Mouse (Mus musculus) c-Kit-positive CD71-positive TER-119-positive erythroid progenitor cells, embryonic 14.5 days (primary cell): ENCODE data around the gene Odf2.

ENCODE experiments used
- DNase-seq: peaks from one replicate; pipeline ENCODE4 v3.0.0-alpha.2; 2013; ENCODE audit warnings: low spot score

Gene Odf2

DNA sequence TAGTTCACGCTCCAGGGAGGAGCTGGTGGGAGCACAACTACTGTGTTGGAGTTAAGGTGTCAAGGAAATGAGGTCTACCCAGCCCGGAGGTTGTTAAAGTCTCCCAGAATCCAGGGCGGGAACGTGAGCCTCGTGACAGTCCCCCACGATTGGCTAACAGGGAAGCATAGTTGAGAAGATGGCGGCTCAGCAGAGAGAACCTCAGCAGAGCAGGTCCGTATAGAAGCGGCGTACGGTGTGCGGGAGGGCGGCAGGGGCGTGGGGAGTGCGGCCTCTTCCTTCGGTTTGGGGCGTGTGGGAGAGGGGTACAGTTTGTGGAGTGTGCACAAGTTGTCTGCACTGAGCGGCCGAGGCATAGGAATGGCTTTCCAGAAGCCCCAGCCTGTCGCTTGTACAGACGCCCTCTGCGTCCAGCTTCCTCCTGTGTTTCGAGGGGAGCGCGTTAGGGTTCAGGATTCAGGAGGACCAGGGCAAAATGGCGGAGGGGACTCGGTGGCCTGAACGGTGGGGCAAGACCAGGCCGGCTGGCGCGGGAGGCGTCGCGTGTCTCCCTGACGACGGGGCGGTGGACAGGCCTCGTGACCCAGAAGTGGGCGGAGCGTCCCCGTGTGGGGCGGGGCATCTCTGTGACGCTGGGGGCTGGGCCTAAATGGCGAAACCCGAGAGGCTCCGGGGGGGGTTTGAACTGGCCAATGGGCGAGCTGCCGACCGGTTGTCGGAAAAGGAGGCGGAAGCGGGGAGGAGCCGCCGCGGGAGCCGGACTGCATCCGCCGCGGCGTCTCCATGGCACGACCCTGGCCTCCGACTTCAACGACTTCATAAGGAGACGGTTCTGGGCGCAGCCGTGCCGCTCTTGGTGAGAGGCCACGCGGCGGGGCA, at the start of gene Odf2:
Gene Odf2 (plus strand): TSS at position 156 of the 879 bp plus-strand sequence.
- peak; percentile 99 for DNase-seq

DNA sequence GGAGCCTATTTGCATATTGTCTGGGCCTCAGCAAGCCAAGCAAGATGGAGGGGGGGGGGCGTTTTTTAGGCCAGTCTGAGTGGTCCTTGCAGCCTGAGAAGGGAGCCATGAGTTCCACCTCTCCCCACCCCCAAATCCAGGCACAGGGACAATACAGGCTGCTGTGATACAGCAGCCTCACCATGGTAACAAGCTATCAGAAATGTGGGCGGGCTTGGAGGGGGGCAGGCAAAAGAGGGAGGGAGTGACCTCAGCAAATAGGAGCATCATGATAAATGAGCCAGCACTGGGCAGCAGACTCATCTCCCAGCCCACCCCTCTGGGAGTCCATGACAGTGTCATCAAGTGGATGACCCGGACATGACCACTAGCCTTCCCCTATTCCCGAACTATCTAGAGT, 49.6 kb upstream of the Odf2 start:
- DNase-seq, result no peak

DNA sequence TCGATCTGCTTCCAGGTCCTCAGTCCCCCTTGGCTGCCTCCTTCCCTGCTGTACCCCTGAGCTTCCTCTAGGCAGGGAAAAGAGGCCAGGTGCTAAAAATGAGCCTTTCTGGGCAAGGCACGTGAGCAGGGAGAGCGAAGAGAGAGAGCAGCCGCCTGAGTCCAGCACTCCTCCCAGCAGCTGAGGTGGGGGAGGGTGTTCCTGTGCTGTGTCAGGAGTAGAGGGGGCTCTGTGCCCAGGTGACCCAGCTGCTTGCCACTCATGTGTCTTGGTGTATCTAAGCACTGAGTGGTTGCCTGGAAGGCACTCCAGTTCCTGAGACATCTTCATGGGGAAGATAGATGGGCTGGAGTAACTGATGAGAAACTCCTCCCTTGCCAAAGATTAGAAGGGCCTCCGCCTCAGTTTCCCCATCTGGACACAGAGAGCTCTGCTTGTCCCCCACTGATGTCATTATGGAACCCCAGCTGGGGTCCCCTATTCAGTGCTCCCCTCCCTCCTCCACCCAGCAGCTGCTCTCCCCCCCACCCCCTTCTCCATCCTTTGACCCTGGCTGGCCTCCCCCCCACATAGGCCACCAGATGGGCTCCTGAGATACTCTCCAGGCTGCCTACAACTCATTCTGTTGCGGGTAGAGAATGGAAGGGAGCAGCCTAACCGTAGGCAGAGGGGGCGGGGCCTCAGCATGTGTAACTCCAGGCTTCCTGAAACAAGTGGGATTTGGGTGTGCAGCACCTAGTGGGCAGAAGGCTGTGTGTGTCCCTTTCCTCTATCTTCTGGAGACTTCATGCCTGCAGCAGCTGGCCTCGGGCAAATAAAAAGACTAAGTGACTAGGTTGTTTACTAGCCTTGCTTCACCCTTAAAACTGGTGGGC, 45.6 kb upstream of the Odf2 start:
- no peak for DNase-seq

DNA sequence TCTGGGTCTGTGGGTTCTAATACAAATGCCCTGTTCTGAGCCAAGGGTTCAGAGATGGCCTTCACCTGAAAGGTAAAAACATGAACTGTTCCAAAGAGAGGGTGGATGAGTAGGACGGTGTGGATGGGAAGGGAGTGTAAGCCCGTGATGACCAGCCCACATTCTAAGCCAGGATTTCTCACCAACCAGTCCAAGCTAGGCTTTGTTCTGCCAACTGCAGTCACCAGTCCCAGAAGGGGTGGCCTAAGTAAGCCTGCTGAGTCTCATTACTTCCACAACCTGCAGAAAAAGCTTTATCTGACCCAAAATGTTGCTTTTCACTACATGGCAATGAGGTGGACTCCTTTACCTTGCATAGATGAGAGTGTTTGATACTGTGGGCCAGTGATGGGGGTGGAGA, 44.9 kb upstream of the Odf2 start:
- no peak for DNase-seq

DNA sequence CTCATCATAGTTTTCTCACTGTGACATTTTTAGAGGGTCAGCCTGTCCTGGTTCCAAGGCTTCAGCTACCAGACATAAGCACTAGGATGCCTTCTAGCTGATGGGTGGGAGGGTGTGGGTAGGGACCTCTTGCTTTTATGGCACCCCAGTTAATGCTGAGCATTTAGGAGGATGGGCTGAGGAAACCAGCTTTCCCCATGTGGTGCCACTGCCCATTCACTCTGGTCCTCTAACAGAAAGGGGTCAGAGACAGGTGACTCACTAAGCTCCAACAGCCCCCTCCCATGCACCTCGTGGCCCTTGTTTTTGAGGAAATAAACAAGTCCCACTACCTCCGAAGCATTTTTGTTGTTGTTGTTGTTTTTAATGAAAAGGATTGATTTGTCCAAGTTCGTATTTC, 44.4 kb upstream of the Odf2 start:
- DNase-seq, result no peak

DNA sequence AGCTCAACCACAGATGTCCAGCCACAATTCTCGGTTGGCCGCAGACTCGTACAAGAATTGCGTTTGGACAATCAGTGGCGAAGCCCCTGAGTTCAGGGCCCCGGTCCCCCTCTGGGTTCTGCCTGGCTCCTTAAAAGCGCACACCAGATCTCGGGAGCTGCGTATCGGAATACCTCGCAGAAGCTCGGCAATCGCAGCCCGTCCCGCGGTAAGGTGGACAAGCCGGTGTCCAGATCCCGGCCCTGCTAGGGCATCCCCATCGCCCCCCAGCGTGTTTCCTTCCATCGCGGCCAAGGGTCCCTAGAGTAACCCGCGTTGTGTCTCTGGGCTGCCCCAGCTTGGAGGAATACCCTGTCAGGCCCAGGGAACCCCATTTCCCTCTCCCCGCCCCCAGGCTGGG, 43.4 kb upstream of the Odf2 start:
- no peak for DNase-seq

DNA sequence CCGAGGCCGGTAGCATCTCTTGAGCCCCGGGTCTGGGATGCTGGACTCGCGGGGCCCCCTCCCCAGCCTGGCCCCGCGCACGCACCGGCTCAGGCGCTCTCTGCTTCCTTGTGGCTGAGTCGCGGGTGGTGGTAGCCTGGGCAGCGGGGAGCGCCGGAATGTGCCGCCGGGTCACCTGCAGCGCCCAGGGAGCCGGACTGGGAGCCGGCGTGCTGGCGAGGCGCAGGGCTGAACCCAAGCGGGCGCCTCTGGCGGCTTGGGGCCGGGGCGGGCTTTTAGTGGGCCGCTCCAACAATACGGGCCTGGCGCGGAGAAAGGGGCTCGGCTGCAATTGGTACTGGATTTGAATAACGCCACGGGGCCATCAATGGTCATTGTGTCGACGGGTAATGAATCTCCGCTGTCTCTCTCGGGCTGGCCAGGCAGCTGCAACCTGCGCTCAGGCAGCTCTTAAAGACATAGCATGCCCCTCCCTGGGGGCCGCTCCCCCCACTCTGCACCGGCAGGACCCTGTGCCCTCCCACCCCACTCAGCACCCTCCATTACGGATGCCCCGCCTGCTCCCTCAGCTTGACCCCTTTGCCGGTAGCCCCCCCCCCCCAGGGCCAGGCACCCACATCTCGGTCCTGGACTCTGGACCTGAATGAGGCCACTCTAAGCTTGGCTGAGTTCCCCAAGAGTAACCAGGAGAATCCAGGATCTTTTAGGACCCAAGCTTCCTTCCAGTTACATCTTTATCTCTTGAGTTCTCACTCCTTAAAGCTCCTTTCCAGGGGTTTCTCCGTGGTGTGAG, 42.8 kb upstream of the Odf2 start:
- DNase-seq, result no peak

DNA sequence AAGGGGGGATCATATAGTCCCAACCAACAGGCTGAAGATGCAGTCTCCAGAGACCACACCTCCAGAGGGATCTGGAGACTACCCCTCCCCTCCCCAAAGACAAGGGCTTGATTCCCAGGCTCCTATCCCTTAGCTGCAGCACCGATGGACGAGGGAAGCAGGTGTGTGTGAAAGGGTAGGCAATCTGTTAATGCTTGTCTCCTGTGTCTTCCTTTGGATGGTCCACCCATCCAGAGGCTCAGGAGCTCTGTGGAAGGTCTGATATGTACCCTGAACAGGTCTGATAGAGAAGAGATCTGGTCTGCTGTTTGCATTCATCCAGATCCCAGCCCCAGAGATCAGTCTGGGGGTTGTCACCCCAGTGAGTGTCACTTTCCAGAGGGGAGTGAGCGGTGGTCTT, 42.1 kb upstream of the Odf2 start:
- no peak for DNase-seq

DNA sequence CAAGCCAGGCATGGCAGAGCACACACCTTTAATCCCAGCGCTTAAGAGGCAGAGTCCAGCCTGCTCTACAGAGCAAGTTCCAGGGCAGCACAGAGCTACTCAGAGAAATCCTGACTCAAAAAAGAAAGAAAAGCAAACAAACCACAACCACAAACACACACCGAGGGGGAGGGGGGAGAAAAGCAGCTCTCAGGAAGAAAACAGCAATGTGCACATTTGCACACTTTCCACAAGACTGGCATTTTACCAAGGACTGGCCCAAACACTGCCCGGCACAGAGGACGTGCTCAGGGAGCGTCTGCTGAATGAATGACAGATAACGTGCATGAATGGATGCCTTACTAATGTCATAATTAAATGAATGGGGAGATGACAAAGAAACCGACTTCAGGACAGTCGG, 40.0 kb upstream of the Odf2 start:
- no peak for DNase-seq

DNA sequence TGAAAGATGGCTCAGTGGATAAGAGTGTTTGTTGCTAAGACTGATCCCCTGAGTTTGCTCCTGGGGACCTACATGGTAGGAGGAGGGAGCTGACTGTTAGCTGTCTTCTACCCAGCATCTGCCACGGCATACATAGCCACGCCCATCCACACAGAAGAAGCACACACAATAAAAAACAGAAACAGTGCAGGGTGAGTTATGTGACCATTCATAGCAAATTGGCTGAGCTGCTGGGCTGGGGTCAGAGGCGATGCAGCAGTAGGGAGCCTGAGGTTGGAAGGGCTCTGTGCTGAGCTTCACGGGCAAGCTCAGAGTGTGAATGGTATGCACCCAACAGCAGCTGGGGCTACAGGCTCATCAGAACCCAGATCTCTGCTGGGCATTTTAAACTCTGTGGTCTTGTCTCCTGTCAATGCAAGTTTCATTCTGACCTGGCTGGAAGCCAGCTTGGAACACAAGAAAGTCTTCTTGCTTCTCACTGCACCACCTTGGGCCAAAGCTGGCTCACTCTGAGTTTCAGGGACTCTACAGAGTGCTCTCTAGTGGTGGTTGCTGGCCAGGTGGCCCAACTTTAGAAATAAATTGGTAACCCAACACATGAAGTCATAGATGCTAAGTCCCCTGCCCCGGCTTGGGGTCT, 39.1 kb upstream of the Odf2 start:
- no peak for DNase-seq

DNA sequence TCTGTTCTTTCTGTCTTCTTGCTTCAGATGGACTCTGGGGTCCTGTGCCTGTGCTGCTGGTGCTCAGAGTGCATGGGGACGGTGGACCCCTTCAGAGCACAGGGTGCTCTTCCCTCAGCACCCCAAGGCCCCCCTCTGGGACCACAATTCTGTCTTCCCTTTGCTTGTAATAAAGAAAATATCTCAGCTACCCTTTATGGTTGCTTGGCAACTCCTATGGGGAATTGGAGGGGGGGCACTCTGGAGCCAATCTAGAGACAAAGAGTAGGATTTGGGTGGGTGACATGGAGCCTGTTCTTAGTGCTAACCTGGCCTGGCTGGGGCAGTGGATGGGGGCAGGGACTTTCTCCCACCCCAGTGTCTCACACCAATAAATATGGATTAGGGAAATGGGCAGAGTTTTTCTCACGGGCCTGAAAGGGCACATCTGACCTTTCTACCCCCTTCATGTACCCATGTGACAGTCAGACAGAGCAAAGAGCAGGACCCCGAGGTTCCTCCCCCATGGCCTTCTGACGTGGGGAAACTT, 36.0 kb upstream of the Odf2 start:
- no peak for DNase-seq

DNA sequence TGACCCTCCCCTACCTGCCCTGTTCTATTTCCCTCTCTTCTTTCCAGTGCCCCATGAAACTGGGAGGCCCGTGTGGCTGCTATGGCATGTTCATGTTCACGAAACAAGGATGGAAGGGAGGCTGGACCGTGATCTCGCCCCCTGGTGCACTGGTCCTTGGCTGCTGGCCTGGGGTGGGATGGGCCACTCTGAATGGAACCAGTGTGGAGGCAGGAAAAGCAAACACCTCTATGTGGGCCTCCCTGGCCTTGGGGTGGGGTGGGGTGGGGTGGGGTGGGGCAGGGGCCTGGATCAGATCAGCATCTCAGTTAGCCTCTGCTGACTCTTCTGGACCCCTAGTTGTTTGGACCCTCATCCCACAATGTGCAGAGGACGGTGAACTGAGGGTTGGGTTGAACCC, 35.3 kb upstream of the Odf2 start:
- no peak for DNase-seq

DNA sequence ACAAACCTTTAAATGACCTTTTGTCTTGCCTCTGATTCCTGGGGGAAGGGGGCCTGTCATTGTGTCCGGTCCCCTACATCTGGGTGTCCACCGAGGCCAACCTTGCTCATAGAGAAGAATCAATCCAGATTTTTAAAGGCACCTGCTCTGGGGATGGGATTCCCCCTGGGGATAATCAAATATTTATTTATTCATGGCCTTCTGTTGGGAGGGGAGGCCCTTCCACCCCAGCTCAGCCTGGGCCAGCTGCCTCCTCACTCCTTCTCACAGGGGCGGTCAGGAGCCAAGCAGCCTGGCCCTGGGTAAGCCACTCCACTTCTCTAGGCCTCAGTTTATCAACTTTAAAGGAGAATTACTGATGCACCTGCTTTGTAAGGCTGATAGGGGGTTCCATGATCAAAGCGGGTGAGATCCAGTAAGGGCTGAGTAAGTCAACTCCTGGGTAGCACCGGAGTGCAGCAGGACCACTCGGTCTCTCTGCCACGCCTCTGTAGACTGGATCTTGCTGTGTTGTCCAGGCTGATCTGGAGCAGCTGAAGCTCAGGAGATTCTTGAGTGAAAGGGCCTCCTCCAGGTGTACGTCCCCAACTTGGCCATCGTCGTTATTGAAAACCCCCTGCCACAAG, 33.3 kb upstream of the Odf2 start:
- no peak for DNase-seq

DNA sequence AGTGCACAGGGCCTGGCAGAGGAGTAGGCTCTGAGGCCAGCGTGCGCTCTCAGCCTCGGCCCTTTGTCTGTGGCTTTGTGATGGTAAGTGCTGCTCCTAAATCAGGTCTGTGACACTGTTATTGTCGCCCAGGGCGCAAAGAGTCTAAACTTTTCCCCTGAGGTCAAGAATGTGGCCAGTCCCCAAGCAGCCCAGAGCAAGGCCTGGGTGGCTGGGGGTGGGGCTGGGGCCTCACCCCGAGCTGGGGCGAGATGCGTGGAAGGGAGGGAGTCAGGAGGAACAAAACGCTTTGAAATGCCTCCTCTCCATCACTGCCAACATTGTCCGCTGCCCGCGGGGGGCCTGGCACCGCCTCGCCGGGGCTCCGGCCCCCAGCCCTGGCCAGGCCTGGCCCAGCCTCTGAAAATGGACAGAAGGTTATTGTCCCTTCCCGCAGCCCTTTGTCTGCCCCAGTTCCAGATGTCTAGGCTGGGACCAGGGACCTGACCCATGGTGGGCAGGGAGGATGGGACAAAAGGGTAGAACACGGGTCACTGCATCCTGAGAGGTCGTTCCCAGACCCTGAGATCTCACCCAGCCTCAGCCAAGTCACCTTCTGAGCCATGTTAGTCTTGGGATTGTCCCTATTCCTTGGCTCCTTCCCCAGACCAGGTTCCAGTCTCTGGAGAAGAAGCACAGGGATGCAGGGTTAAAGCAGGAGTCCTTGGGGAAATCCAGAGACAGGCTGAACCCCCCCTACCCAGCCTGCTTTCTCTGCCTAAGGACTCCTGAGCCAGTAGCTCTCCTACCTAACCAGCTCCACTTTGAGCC, 32.4 kb upstream of the Odf2 start:
- DNase-seq, result no peak

DNA sequence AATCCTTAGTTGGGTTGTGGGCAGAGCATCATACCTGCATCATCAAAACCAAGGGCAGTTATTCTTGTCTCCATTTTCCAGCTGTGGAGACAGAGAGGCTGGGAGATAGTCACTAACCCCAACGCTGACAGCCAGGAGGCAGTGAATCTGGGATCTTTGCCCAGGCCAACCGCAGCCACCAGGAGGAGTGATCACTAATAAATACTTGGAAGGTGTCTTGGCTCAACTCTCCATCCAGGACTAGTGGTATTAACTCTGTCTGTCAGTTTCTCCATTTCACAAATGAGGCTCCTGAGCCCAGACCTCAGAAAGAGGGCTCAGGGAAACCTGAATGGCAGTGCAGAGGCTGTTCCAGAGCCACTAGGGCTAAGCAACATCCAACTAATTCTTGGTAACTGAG, 31.7 kb upstream of the Odf2 start:
- DNase-seq, result no peak

DNA sequence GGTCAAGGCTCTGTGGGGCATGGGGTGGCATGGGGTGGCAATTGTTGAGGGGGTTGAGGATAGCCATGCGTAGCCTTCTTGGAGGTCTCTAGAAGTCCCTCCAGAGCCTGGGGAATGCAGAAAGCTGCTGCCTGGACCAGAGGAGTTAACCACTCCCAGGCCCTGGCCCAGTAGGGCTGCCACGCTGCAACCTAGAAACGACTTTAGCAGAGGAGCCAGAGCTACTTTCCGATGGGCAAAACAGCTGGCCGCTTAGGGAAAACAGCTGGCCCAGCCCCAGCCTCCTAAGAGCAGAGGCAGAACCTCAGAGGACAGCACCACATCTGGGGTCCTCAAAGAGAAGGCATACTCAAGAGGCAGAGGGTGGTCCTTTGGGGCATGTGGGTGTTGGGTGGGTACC, 31.1 kb upstream of the Odf2 start:
- no peak for DNase-seq

DNA sequence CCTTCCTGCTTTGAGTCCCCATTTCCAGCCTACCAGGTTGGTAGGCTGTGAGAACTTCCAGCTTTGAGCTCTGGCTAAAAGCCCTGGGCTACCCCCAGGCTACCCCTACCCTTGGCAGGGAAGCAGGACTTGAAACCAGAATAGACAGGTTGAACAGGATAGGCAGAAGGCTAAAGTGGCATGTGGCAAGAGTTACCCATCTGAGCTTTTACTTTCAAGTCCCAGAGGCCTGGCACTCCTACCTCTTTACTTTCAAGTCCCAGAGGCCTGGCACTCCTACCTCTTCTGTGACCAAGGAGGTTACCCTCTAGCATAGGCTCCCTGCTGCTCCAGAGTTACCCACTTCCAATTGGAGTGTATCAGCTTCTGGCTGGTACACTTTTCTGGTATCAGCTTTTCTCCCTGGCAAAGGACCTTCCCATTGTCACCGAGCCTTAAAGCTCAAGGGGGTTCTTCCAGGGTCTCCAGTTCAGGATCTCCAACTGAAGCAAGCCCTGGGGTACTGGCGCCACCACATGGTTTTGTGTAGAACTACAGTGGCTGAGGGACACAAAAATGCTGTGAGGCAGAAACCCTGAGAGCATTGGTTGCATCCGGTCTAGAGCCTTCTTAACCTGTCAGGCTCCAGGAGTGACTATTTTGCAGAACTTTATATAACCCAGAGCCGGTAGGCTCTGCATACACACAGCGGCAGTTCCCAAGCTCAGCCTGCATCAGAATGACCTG, 30.1 kb upstream of the Odf2 start:
- DNase-seq, result peak; percentile 21

DNA sequence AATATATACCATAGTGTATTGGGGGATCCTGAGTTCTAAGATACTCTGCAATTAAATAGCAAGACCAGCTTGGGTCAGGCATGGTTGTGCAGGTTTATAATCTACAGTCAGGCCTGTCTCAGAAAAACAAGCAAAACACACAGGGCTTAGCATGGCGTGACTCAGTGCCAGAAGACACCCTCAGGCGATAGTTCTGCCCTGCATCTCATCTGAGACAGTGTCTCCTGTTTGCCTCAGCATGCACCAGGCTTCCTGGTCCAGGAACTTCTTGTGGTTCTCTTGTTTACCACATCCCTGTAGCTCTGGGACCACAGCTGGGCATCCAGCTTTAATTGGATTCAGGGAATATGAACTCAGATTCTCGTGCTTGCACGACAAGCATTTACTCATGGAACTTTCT, 23.9 kb upstream of the Odf2 start:
- DNase-seq, result no peak

DNA sequence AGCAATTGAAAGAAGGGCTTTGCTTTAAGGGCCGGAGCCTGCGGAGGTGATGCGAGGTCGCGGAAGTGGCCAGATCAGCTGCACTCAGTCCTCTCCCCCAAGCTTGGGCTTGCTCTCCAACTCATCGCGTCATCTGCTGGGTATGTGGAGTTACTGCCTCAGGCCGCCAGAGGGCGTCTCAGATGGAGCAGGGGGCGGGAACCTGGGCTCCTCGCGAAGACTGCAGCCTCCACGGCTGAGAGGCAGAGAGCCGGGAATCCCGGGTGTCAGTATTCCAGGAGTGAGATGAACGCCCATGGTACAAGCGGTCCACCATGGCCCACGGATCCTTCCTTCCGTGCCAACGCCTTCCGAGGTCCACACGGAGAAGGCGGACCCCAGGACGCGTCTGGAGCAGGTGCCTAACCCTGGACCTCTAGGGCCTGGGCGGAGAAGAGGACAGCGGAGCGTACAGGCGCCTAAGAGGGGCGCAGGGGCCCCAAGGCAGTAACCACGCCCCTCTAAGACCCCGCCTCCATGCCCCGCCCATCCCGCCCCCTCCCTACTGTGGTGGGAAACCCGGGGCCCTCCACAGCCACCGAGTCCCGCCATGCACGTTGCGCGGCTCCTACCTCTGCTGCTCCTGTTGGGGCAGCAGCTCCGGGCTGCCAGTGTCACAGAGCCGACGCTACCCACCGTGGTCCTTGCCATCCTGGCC, 19.9 kb upstream of the Odf2 start, which contains the start of gene Cercam:
Gene Cercam (plus strand): TSS at position 216 of the 697 bp plus-strand sequence.
- peak; percentile 89 for DNase-seq
